Mouse (Mus musculus) olfactory bulb, adult 2 months (tissue): ENCODE results near the gene Cacng7.

Experiments
- CTCF ChIP-seq: fragments of 200-500 bp; IDR thresholded peaks from 2 replicates; pipeline ENCODE4 v1.5.1; 2012; ENCODE audit warnings: low read depth, mild to moderate bottlenecking, low read length, moderate library complexity; ENCODE audit not compliant: insufficient read depth
- POLR2A ChIP-seq: fragments of 200-500 bp; IDR thresholded peaks from 2 replicates; pipeline ENCODE4 v1.6.1; 2012; ENCODE audit warnings: mild to moderate bottlenecking, low read depth, low read length, moderate library complexity; ENCODE audit not compliant: insufficient read depth

DNA sequence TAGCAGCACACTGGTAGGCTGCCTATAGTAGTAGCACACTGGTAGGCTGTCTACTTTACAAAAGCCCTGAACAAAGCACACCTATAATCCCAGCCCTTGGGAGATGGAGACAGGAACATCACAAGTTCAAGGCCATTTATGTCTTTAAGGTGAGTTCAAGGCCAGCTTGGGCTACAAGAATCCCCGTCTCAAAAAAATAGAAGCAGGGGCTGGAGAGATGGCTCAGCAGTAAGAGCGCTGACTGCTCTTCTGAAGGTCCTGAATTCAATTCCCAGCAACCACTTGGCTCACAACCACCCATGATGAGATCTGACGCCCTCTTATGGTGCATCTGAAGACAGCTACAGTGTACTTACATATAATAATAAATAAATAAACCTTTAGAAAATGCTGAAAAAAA is 12.5 kb downstream of the Cacng7 start:
- no peak for TF ChIP-seq CTCF
- no peak for TF ChIP-seq POLR2A
